Mouse (Mus musculus) B cell, adult 2 months (primary cell): ENCODE data around the gene Gm8094.
"Not testable (repeated sequence)": the region's sequence is repeated elsewhere in the genome, so short reads cannot be mapped to it uniquely, and the experiment has no call there.

Source experiments
- DNase-seq, 2 experiments: peaks; one replicate each; pipeline ENCODE4 v3.0.0; 2022

Gm8094 gene

DNA sequence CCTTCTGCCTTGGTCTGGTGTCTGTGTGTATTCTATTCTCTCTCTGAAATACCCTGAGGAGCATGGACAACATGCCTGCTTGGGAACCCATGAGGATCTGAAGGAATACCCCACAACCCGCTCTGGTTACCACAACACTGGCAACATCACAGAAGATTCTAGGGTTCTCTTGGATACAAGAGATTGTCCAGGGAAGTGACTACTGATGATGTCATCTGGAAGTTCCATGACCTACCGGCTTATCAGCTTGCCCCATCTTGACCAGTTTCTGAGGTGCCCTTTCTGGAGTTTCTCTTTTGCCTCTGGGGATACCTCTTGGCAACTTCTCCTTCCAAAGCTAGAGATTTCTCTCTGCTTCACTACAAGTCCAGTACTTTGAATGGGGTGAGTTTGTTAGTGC is at the start of gene Gm8094:
Gene Gm8094 (minus strand): TSS at position 101 of the 400 bp plus-strand sequence.
- DNase-seq: not testable (repeated sequence)

DNA sequence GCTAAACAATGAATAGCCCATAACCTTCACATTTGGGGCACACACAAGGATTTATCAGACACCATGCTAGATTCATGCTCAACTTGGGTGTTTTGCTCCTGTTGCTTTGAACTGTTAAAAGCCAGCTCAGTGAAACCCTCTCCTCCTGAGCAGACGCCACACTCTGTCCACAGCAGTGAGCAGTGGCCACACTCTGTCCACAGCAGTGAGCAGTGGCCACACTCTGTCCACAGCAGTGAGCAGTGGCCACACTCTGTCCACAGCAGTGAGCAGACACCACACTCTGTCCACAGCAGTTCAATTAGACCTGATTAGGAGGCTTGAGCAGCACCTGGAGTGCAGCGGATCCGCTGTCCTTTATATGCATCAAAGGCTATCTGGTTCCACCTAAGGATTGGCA is 43.2 kb upstream of the Gm8094 start:
- not testable (repeated sequence) for DNase-seq

DNA sequence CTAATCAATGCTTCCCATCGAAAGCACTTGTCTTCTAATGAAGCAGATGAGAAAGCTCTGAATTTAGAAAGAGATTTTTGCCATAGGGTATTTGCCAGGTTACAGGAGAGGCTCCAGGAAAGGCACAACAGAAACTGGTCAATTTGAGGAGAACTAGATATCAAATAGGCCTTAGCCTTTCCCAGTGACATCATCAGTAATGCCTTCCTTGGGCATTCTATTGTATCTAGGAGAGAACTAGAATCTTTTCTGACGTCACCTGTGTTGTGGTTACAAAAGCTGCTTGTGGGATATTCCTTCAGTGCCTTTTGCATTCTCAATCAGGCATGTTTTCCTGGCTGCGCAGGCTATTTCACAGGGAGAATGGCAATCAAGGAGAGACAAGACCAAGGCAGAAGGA is 23.9 kb upstream of the Gm8094 start, which contains the start of gene Gm8104:
Gene Gm8104 (plus strand): TSS at position 301 of the 400 bp plus-strand sequence.
- not testable (repeated sequence) for DNase-seq

- DNase-seq: not testable (repeated sequence)
Measured at GRCm38 (mm10) chr14:43089103-43089919, 12.9 kb upstream of the Gm8094 start.

GRCm38 (mm10) chr14:43084936-43085730 is 8.7 kb upstream of the Gm8094 start:
- not testable (repeated sequence) for DNase-seq

- DNase-seq: not testable (repeated sequence)
Measured at GRCm38 (mm10) chr14:43060179-43060578, 16.3 kb downstream of the Gm8094 start.

GRCm38 (mm10) chr14:43058063-43058462 is 18.4 kb downstream of the Gm8094 start:
- DNase-seq: not testable (repeated sequence)
